Comparison of ENCODE assay signal across 38 mouse cellular contexts in the genomic region with DNA sequence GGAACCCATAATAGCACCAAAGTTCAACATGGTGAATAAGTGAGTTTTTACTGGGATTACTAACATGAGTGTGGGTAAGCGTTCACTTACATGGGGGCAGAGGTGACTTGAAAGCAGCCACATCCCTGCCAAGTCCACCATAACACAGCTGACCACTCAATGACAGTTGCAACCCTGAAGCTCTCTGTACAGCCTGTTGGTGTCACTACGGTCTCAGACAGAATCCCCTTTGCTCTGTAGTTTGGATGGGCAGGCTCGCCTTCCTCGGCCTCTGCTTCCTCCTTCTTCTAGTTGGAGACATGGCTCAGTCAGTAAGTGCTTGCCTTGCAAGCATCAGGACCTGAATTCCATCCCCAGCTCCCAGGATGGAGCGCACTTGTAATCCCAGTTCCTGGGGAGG. TPM values are rescaled to one million over a fixed set of nuclear protein-coding genes. Genes with fewer than 3 reads are reported as not detected.
A peak's percentile ranks its signal among the peaks of the same experiment; 100 is the strongest.
DNase-seq lines count a peak whose midpoint lies in the region; ATAC-seq and TF ChIP-seq lines count a peak whose summit lies in the region.
"Had no signal": no experiment of that assay in that cellular context is flagged by ENCODE, and none has a peak within 500 bp of the region (broad histone marks: within the 10 kb centered on the region; RNA-seq: fewer than 3 reads in every experiment).

No protein-coding gene starts in this region.

- no peak overlapping the region for H3K27ac ChIP-seq in hindbrain, postnatal 0 days
- no peak overlapping the region for H3K27ac ChIP-seq in hindbrain, embryonic 11.5 days (ENCODE audit: low read depth, low read length)
- H3K27ac ChIP-seq in liver, embryonic 14.5 days = no peak overlapping the region
- no peak overlapping the region for H3K27ac ChIP-seq in liver, embryonic 12.5 days
- H3K27ac ChIP-seq in intestine, embryonic 15.5 days = no peak overlapping the region
- H3K27ac ChIP-seq: embryonic facial prominence, embryonic 12.5 days; hindbrain, embryonic 15.5 days had no signal

- ATAC-seq in hindbrain, postnatal 0 days = no peak
- no peak for ATAC-seq in hindbrain, embryonic 11.5 days (ENCODE audit: low FRiP score)
- no peak for ATAC-seq in liver, embryonic 14.5 days (ENCODE audit: insufficient read depth)
- ATAC-seq in liver, embryonic 12.5 days = no peak
- 0 out of 2 replicates have a peak, but pooled peaks have one; percentile 32 for ATAC-seq in common myeloid progenitor, adult 5-6 weeks (replicated peaks; ENCODE audit: low read depth, poor library complexity, severe bottlenecking)
- ATAC-seq in intestine, embryonic 15.5 days = no peak
- ATAC-seq: activated CD4-positive, CD25-positive, alpha-beta regulatory T cell, adult 4 months; CD4-positive, CD25-positive, alpha-beta regulatory T cell, adult 4 months; forebrain, embryonic 14.5 days had no signal

- H3K4me3 ChIP-seq in hindbrain, postnatal 0 days (ENCODE audit: low read length) = no peak overlapping the region
- H3K4me3 ChIP-seq in hindbrain, embryonic 11.5 days (ENCODE audit: low read depth, low read length) = no peak overlapping the region
- H3K4me3 ChIP-seq in liver, embryonic 14.5 days (ENCODE audit: insufficient read depth in 1 of 2, low read depth in 2 of 2, low read length in 2 of 2) = no peak overlapping the region
- H3K4me3 ChIP-seq in liver, embryonic 12.5 days = no peak overlapping the region
- no peak overlapping the region for H3K4me3 ChIP-seq in intestine, embryonic 15.5 days (replicated peaks)
- H3K4me3 ChIP-seq: embryonic facial prominence, embryonic 12.5 days; heart, embryonic 12.5 days; hindbrain, embryonic 15.5 days had no signal

- no peaks in the 10 kb centered on the region for H3K4me1 ChIP-seq in hindbrain, postnatal 0 days (ENCODE audit: insufficient read depth, low read length)
- H3K4me1 ChIP-seq in hindbrain, embryonic 11.5 days (replicated peaks; ENCODE audit: control insufficient read depth, insufficient read depth, low read length) = no peaks in the 10 kb centered on the region
- peaks cover 0 to 2% of the 10 kb centered on the region in 2 experiments; a peak in 1 of 4 replicates for H3K4me1 ChIP-seq in liver, embryonic 14.5 days (replicated peaks; ENCODE audit: control insufficient read depth in 2 of 2, insufficient read depth in 2 of 2, low read length in 1 of 2)
- no peaks in the 10 kb centered on the region for H3K4me1 ChIP-seq in liver, embryonic 12.5 days
- H3K4me1 ChIP-seq in intestine, embryonic 15.5 days (replicated peaks) = no peaks in the 10 kb centered on the region
- H3K4me1 ChIP-seq: embryonic facial prominence, embryonic 12.5 days; heart, embryonic 12.5 days; hindbrain, embryonic 15.5 days had no signal

- H3K4me2 ChIP-seq in hindbrain, postnatal 0 days (ENCODE audit: low read depth, low read length) = no peak overlapping the region
- no peak overlapping the region for H3K4me2 ChIP-seq in hindbrain, embryonic 11.5 days (replicated peaks; ENCODE audit: low read depth, low read length)
- no peak overlapping the region for H3K4me2 ChIP-seq in liver, embryonic 14.5 days (ENCODE audit: low read depth)
- no peak overlapping the region for H3K4me2 ChIP-seq in liver, embryonic 12.5 days
- no peak overlapping the region for H3K4me2 ChIP-seq in intestine, embryonic 15.5 days (replicated peaks)
- H3K4me2 ChIP-seq: embryonic facial prominence, embryonic 12.5 days; heart, embryonic 12.5 days; hindbrain, embryonic 15.5 days had no signal

- no peak for TF ChIP-seq EP300 in liver, embryonic 14.5 days (IDR thresholded peaks at IDR 0.05; ENCODE audit: low read depth)

- H3K27me3 ChIP-seq in hindbrain, postnatal 0 days (ENCODE audit: insufficient read depth, low read length) = no peaks in the 10 kb centered on the region
- H3K27me3 ChIP-seq in hindbrain, embryonic 11.5 days (ENCODE audit: control insufficient read depth, insufficient read depth, low read length) = no peaks in the 10 kb centered on the region
- no peaks in the 10 kb centered on the region for H3K27me3 ChIP-seq in liver, embryonic 14.5 days (ENCODE audit: control insufficient read depth, insufficient read depth, low read length)
- no peaks in the 10 kb centered on the region for H3K27me3 ChIP-seq in liver, embryonic 12.5 days (replicated peaks)
- H3K27me3 ChIP-seq in intestine, embryonic 15.5 days (replicated peaks) = no peaks in the 10 kb centered on the region
- H3K27me3 ChIP-seq: embryonic facial prominence, embryonic 12.5 days; heart, embryonic 12.5 days; hindbrain, embryonic 15.5 days had no signal

- DNase-seq in hindbrain, postnatal 0 days (ENCODE audit: low spot score) = no peak
- no peak for DNase-seq in hindbrain, embryonic 11.5 days (ENCODE audit: low spot score)
- DNase-seq in liver, embryonic 14.5 days (ENCODE audit: low read depth in 3 of 3, low spot score in 3 of 3) = no peak
- peak; percentile 6 for DNase-seq in 3T3-L1 (ENCODE audit: low read depth, low spot score)
- DNase-seq in spleen, postnatal 10 days (ENCODE audit: low spot score in 2 of 2) = no peak
- DNase-seq: adrenal gland, adult 2 months; adrenal gland, postnatal 36 days; cerebellum, adult 18-20 months; cerebellum, postnatal 10 days; gastrocnemius, postnatal 25 days; heart, adult 18-20 months; liver; midbrain, embryonic 14.5 days; right cerebral cortex, postnatal 25 days; thymus, adult 18-20 months; thymus, postnatal 36 days had no signal

- H3K9ac ChIP-seq in hindbrain, postnatal 0 days (replicated peaks; ENCODE audit: low read length) = no peak overlapping the region
- H3K9ac ChIP-seq in hindbrain, embryonic 11.5 days (ENCODE audit: low read depth, low read length) = no peak overlapping the region
- H3K9ac ChIP-seq in liver, embryonic 14.5 days (replicated peaks) = no peak overlapping the region
- H3K9ac ChIP-seq in liver, embryonic 12.5 days = no peak overlapping the region
- H3K9ac ChIP-seq in intestine, embryonic 15.5 days = no peak overlapping the region
- H3K9ac ChIP-seq: embryonic facial prominence, embryonic 12.5 days; heart, embryonic 12.5 days; hindbrain, embryonic 15.5 days had no signal

- 82% methylated on average over 5 of the region's 5 CpGs for WGBS in hindbrain, postnatal 0 days
- 85% methylated on average over 5 of the region's 5 CpGs for WGBS in hindbrain, embryonic 11.5 days
- 62% methylated on average over 5 of the region's 5 CpGs for WGBS in liver, embryonic 14.5 days (ENCODE audit: insufficient replicate concordance)
- WGBS in liver, embryonic 12.5 days (ENCODE audit: insufficient replicate concordance) = 56% methylated on average over 5 of the region's 5 CpGs
- 79% methylated on average over 5 of the region's 5 CpGs for WGBS in intestine, embryonic 15.5 days

- no peaks in the 10 kb centered on the region for H3K9me3 ChIP-seq in hindbrain, postnatal 0 days (ENCODE audit: low read length)
- H3K9me3 ChIP-seq in hindbrain, embryonic 11.5 days (ENCODE audit: control insufficient read depth, low read length) = no peaks in the 10 kb centered on the region
- H3K9me3 ChIP-seq in liver, embryonic 14.5 days (ENCODE audit: control insufficient read depth, low read length) = no peaks in the 10 kb centered on the region
- no peaks in the 10 kb centered on the region for H3K9me3 ChIP-seq in liver, embryonic 12.5 days (replicated peaks)
- H3K9me3 ChIP-seq in intestine, embryonic 15.5 days = no peaks in the 10 kb centered on the region
- H3K9me3 ChIP-seq: embryonic facial prominence, embryonic 12.5 days; heart, embryonic 12.5 days; hindbrain, embryonic 15.5 days had no signal

- no peaks in the 10 kb centered on the region for H3K36me3 ChIP-seq in hindbrain, postnatal 0 days (ENCODE audit: insufficient read depth, low read length)
- no peaks in the 10 kb centered on the region for H3K36me3 ChIP-seq in hindbrain, embryonic 11.5 days (ENCODE audit: control insufficient read depth, insufficient read depth, low read length)
- H3K36me3 ChIP-seq in liver, embryonic 14.5 days (replicated peaks; ENCODE audit: control insufficient read depth, insufficient read depth, low read depth) = no peaks in the 10 kb centered on the region
- H3K36me3 ChIP-seq in liver, embryonic 12.5 days = no peaks in the 10 kb centered on the region
- no peaks in the 10 kb centered on the region for H3K36me3 ChIP-seq in intestine, embryonic 15.5 days
- H3K36me3 ChIP-seq: embryonic facial prominence, embryonic 12.5 days; heart, embryonic 12.5 days; hindbrain, embryonic 15.5 days had no signal

- peak; percentile 22; the same call in 1 of the 2 replicates for TF ChIP-seq CTCF in hindbrain, postnatal 0 days (IDR thresholded peaks at IDR 0.05; ENCODE audit: low read depth)
- TF ChIP-seq CTCF in liver, embryonic 14.5 days (IDR thresholded peaks at IDR 0.05; ENCODE audit: low read depth) = peak; percentile 14; the same call in 1 of the 2 replicates

RNA-seq across cellular contexts. Expression of gene Fam20a, which starts 47.0 kb away (rescaled TPM):
- total RNA-seq in hindbrain, postnatal 0 days (2014; rRNA removed) = 9.1 and 10.1 TPM in 2 replicates
- polyA plus RNA-seq in hindbrain, postnatal 0 days (2015; fragmentation: Nextera tagmentation; extraction: Ambion mirVana) = 9.3 and 9.4 TPM in 2 replicates
- polyA plus RNA-seq in hindbrain, embryonic 11.5 days (2014; fragmentation: Nextera tagmentation; extraction: Ambion mirVana) = 1.9 and 3.0 TPM in 2 replicates
- 3.0 and 3.4 TPM in 2 replicates for polyA plus RNA-seq in liver, embryonic 14.5 days (2012; rRNA removed)
- polyA plus RNA-seq in liver, embryonic 14.5 days (2014; fragmentation: Nextera tagmentation; extraction: Ambion mirVana) = 3.8 and 4.1 TPM in 2 replicates
- polyA plus RNA-seq in liver, embryonic 12.5 days (2016; fragmentation: Nextera tagmentation; extraction: Ambion mirVana) = 4.7 and 4.9 TPM in 2 replicates
- not detected in 2 replicates for total RNA-seq in common myeloid progenitor, adult 5-6 weeks (2017)
- 2.2 and 2.3 TPM in 2 replicates for polyA plus RNA-seq in intestine, embryonic 15.5 days (2015; fragmentation: Nextera tagmentation; extraction: Ambion mirVana)
- total RNA-seq: hematopoietic stem cell, adult 5-6 weeks had no signal

RNA-seq across cellular contexts. Expression of gene 1700012B07Rik, which starts 58.8 kb away (rescaled TPM):
- not detected in 2 replicates for total RNA-seq in hindbrain, postnatal 0 days (2014; rRNA removed)
- not detected in 2 replicates for polyA plus RNA-seq in hindbrain, postnatal 0 days (2015; fragmentation: Nextera tagmentation; extraction: Ambion mirVana)
- polyA plus RNA-seq in hindbrain, embryonic 11.5 days (2014; fragmentation: Nextera tagmentation; extraction: Ambion mirVana) = not detected in 2 replicates
- 0.04 and 0.05 TPM in 2 replicates for polyA plus RNA-seq in liver, embryonic 14.5 days (2012; rRNA removed)
- not detected in 2 replicates for polyA plus RNA-seq in liver, embryonic 14.5 days (2014; fragmentation: Nextera tagmentation; extraction: Ambion mirVana)
- polyA plus RNA-seq in liver, embryonic 12.5 days (2016; fragmentation: Nextera tagmentation; extraction: Ambion mirVana) = not detected in 2 replicates
- total RNA-seq in common myeloid progenitor, adult 5-6 weeks (2017) = not detected in 2 replicates
- not detected in 2 replicates for polyA plus RNA-seq in intestine, embryonic 15.5 days (2015; fragmentation: Nextera tagmentation; extraction: Ambion mirVana)
- total RNA-seq: adrenal gland, adult 2 months; adrenal gland, postnatal 36 days; gastrocnemius, adult 18-20 months; gastrocnemius, postnatal 25 days; heart, adult 18-20 months; hematopoietic stem cell, adult 5-6 weeks; layer of hippocampus, postnatal 10 days; left cerebral cortex, adult 18-20 months; left cerebral cortex, postnatal 14 days; monocyte, adult 5-6 weeks had no signal
- polyA plus RNA-seq: adrenal gland, adult 2 months; embryonic facial prominence, embryonic 12.5 days; forebrain, embryonic 14.5 days; frontal cortex, adult 2 months; heart, embryonic 12.5 days; heart, postnatal 0 days; hindbrain, embryonic 15.5 days; intestine, embryonic 14.5 days; kidney, embryonic 14.5 days; limb, embryonic 11.5 days; midbrain, embryonic 14.5 days; neural tube, embryonic 14.5 days; stomach, embryonic 16.5 days had no signal
